Mouse (Mus musculus): ENCODE data around the gene Tnpo1.

DNA sequence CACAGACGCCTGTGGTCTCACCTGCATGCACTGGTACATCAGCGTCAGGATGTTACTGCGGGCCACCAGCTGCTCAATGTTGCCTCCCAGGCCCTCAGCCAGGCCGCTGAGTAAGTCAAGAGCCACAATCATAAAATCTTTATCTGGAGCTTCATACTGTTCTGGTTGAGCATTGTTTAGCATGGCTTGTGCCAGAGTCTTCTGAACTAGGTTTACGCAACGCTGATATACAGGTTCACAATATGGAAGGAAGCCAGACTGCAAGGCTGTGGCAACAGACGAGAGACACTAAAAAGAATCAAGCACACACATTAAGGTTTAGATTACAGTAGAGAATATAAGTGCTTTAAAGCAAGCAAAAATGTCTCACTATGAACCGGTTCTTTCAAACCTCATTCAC, 70.9 kb downstream of the Tnpo1 start:
- TF ChIP-seq CTCF (IDR thresholded peaks at IDR 0.05) (no peak), EP300 (IDR thresholded peaks at IDR 0.05) (no peak)

All from lung, postnatal 0 days (tissue).